Mouse (Mus musculus) limb, embryonic 11.5 days (tissue): ENCODE results near the gene Tnf. TPM values are rescaled to one million over a fixed set of nuclear protein-coding genes. Genes with fewer than 3 reads are reported as not detected.
A peak's percentile ranks its signal among the peaks of the same experiment; 100 is the strongest.

ENCODE experiments used
- ATAC-seq: fragments of 200-750 bp; cut with Nextera tagmentation; 2 replicates; pipeline ENCODE4 v1.8.0; 2017; ENCODE audit warnings: low read depth; ENCODE audit not compliant: insufficient number of reproducible peaks, low FRiP score, low TSS enrichment
- DNase-seq: peaks from one replicate; pipeline ENCODE4 v3.0.0-alpha.2; 2015; ENCODE audit warnings: low spot score
- H3K27ac ChIP-seq: fragments of 300-500 bp; sonication (generic); replicated peaks from 2 replicates; pipeline ENCODE4 v1.5.1; 2014; ENCODE audit warnings: low read depth, mild to moderate bottlenecking, low read length
- H3K27me3 ChIP-seq: fragments of 300-500 bp; sonication (generic); 2 replicates; pipeline ENCODE4 v1.6.1; 2014; ENCODE audit warnings: mild to moderate bottlenecking, low read length, mixed read lengths; ENCODE audit not compliant: control insufficient read depth, insufficient read depth
- H3K36me3 ChIP-seq: fragments of 300-500 bp; sonication (generic); 2 replicates; pipeline ENCODE4 v1.6.1; 2014; ENCODE audit warnings: mild to moderate bottlenecking, low read length, moderate library complexity, mixed read lengths; ENCODE audit not compliant: control insufficient read depth, insufficient read depth
- H3K4me1 ChIP-seq: fragments of 300-500 bp; sonication (generic); 2 replicates; pipeline ENCODE4 v1.6.1; 2014; ENCODE audit warnings: low read length, mixed read lengths; ENCODE audit not compliant: control insufficient read depth, insufficient read depth
- H3K4me2 ChIP-seq: fragments of 300-500 bp; sonication (generic); 2 replicates; pipeline ENCODE4 v1.6.1; 2014; ENCODE audit warnings: low read depth, mild to moderate bottlenecking, moderate library complexity; ENCODE audit not compliant: severe bottlenecking
- H3K4me3 ChIP-seq: fragments of 300-500 bp; sonication (generic); 2 replicates; pipeline ENCODE4 v1.5.1; 2014; ENCODE audit warnings: low read depth, low read length
- H3K9ac ChIP-seq: fragments of 300-500 bp; sonication (generic); 2 replicates; pipeline ENCODE4 v1.6.1; 2014; ENCODE audit warnings: mild to moderate bottlenecking, low read length
- H3K9me3 ChIP-seq: fragments of 300-500 bp; sonication (generic); 2 replicates; pipeline ENCODE4 v1.6.1; 2016; ENCODE audit warnings: low read length; ENCODE audit not compliant: control insufficient read depth
- WGBS: fragments of 180-500 bp; shearing (Covaris S2); extraction: QIAGEN DNeasy Blood & Tissue Kit; methylation state at CpG from one replicate; pipeline ENCODE4 v1.1.7; 2014; 5-methylcytosine and 5-hydroxymethylcytosine counted together
- polyA plus RNA-seq: library from polyadenylated mRNA; unstranded; fragments of >200 nt; fragmentation: Nextera tagmentation; extraction: Ambion mirVana; gene quantifications from 2 replicates; pipeline ENCODE4 v1.2.1, GENCODE M21; 2014

Gene Tnf
- polyA plus RNA-seq, 1 experiment from 2014 or later = not detected

GRCm38 (mm10) chr17:35161421-35161820, 40.4 kb downstream of the Tnf start:
- ATAC-seq (no peak), DNase-seq (no peak)
- H3K27me3 ChIP-seq = no peaks in the 10 kb centered on the region
- H3K9ac ChIP-seq = no peak overlapping the region
- no peaks in the 10 kb centered on the region for H3K9me3 ChIP-seq
- no peak overlapping the region for H3K27ac ChIP-seq
- WGBS = 89% methylated on average over 11 of the region's 11 CpGs
- H3K36me3 ChIP-seq = peaks cover 55% of the 10 kb centered on the region
- 0 out of 2 replicates have a peak overlapping the region, but pooled peaks have one; percentile 20 for H3K4me2 ChIP-seq
- H3K4me1 ChIP-seq = peaks cover 11% of the 10 kb centered on the region; the same call in 1 of the 2 replicates
- H3K4me3 ChIP-seq = peak overlapping the region; percentile 12; the same call in 1 of the 2 replicates

GRCm38 (mm10) chr17:35159638-35160037, 42.2 kb downstream of the Tnf start:
- H3K4me3 ChIP-seq = no peak overlapping the region
- no peak overlapping the region for H3K4me2 ChIP-seq
- peaks cover 6% of the 10 kb centered on the region; the same call in 1 of the 2 replicates for H3K4me1 ChIP-seq
- H3K9me3 ChIP-seq = no peaks in the 10 kb centered on the region
- peaks cover 71% of the 10 kb centered on the region for H3K36me3 ChIP-seq
- no peak for ATAC-seq
- no peak for DNase-seq
- WGBS = 86% methylated on average over 7 of the region's 7 CpGs
- H3K27me3 ChIP-seq = no peaks in the 10 kb centered on the region
- H3K27ac ChIP-seq = no peak overlapping the region
- H3K9ac ChIP-seq = no peak overlapping the region

GRCm38 (mm10) chr17:35158850-35159593, 42.8 kb downstream of the Tnf start:
- peaks cover 6% of the 10 kb centered on the region; the same call in 1 of the 2 replicates for H3K4me1 ChIP-seq
- DNase-seq (no peak), ATAC-seq (no peak)
- 95% methylated on average over 16 of the region's 16 CpGs for WGBS
- no peak overlapping the region for H3K4me2 ChIP-seq
- H3K4me3 ChIP-seq = no peak overlapping the region
- H3K27me3 ChIP-seq = no peaks in the 10 kb centered on the region
- no peak overlapping the region for H3K27ac ChIP-seq
- H3K9me3 ChIP-seq = no peaks in the 10 kb centered on the region
- H3K36me3 ChIP-seq = peaks cover 78% of the 10 kb centered on the region
- no peak overlapping the region for H3K9ac ChIP-seq

- H3K9me3 ChIP-seq = no peaks in the 10 kb centered on the region
- no peak for ATAC-seq
- no peak overlapping the region for H3K9ac ChIP-seq
- peaks cover 6% of the 10 kb centered on the region; the same call in 1 of the 2 replicates for H3K4me1 ChIP-seq
- H3K27me3 ChIP-seq = no peaks in the 10 kb centered on the region
- H3K27ac ChIP-seq = no peak overlapping the region
- peaks cover 90% of the 10 kb centered on the region for H3K36me3 ChIP-seq
- H3K4me2 ChIP-seq = no peak overlapping the region
- no peak for DNase-seq
- WGBS = 93% methylated on average over 8 of the region's 8 CpGs
- no peak overlapping the region for H3K4me3 ChIP-seq
Measured at GRCm38 (mm10) chr17:35157661-35158175, 44.1 kb downstream of the Tnf start.

GRCm38 (mm10) chr17:35157254-35157653, 44.6 kb downstream of the Tnf start:
- 91% methylated on average over 8 of the region's 8 CpGs for WGBS

GRCm38 (mm10) chr17:35156461-35157200, 45.2 kb downstream of the Tnf start:
- H3K9ac ChIP-seq = no peak overlapping the region

More at GRCm38 (mm10) chr17:35157254-35157653, 44.6 kb downstream of the Tnf start:
- no peak overlapping the region for H3K4me2 ChIP-seq
- no peak overlapping the region for H3K4me3 ChIP-seq
- ATAC-seq = no peak
- no peak overlapping the region for H3K9ac ChIP-seq
- no peaks in the 10 kb centered on the region for H3K9me3 ChIP-seq
- H3K36me3 ChIP-seq = peaks cover 95% of the 10 kb centered on the region
- DNase-seq = no peak
- H3K27me3 ChIP-seq = no peaks in the 10 kb centered on the region
- H3K27ac ChIP-seq = no peak overlapping the region
- H3K4me1 ChIP-seq = peaks cover 3% of the 10 kb centered on the region; the same call in 1 of the 2 replicates

GRCm38 (mm10) chr17:35155451-35155850, 46.4 kb downstream of the Tnf start:
- Histone ChIP-seq H3K36me3 (peaks cover 86% of the 10 kb centered on the region), H3K4me1 (no peaks in the 10 kb centered on the region), H3K27ac (no peak overlapping the region), H3K4me2 (no peak overlapping the region), H3K4me3 (no peak overlapping the region), H3K9ac (no peak overlapping the region), H3K9me3 (no peaks in the 10 kb centered on the region), H3K27me3 (no peaks in the 10 kb centered on the region)
- DNase-seq = no peak
- WGBS = 92% methylated on average over 12 of the region's 12 CpGs
- no peak for ATAC-seq

More at GRCm38 (mm10) chr17:35156461-35157200, 45.2 kb downstream of the Tnf start:
- WGBS = 92% methylated on average over 33 of the region's 33 CpGs
- Histone ChIP-seq H3K4me3 (no peak overlapping the region), H3K4me2 (no peak overlapping the region), H3K9me3 (no peaks in the 10 kb centered on the region), H3K27me3 (no peaks in the 10 kb centered on the region), H3K36me3 (peaks cover 91% of the 10 kb centered on the region), H3K4me1 (no peaks in the 10 kb centered on the region), H3K27ac (no peak overlapping the region)
- DNase-seq (no peak), ATAC-seq (no peak)

- Histone ChIP-seq H3K27ac (no peak overlapping the region), H3K9me3 (no peaks in the 10 kb centered on the region), H3K4me1 (no peaks in the 10 kb centered on the region), H3K4me3 (no peak overlapping the region), H3K9ac (no peak overlapping the region), H3K27me3 (no peaks in the 10 kb centered on the region), H3K4me2 (no peak overlapping the region), H3K36me3 (peaks cover 87% of the 10 kb centered on the region)
- no peak for ATAC-seq
- WGBS = 90% methylated on average over 7 of the region's 7 CpGs
- DNase-seq = no peak
Measured at GRCm38 (mm10) chr17:35154616-35155015, 47.2 kb downstream of the Tnf start.
